Mouse (Mus musculus) induced T-regulatory cell, adult 2 months (primary cell): ENCODE measurements around the gene Myadml2.

Experiments used
- DNase-seq: peaks from one replicate; pipeline ENCODE4 v3.0.0-alpha.2; 2012; ENCODE audit warnings: low read depth

Gene Myadml2

DNA sequence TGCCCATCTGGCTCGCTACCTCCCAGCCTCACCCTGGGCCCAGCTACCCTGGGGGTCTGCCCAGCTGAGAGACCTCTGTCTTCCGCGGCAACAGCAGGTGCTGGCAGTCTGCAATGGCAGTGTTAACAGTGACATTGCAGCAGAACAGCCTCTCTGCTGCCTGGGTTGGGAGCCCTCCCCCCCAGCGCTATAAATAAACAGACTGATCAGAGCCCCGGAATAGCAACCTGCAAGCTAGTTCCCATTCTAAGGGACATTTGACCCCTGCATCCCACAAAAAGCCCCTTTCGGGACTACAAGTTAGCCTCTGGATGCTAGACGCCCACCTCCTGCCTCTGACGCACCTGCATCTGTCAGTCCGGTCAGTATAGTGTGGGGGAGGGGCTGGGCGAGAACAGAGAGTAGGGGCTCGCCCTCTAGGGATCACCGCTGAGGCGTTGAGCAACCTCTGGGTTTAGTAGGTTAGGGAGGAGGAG, at the start of gene Myadml2:
Gene Myadml2 (minus strand): TSS at position 158 of the 476 bp plus-strand sequence.
- no peak for DNase-seq

DNA sequence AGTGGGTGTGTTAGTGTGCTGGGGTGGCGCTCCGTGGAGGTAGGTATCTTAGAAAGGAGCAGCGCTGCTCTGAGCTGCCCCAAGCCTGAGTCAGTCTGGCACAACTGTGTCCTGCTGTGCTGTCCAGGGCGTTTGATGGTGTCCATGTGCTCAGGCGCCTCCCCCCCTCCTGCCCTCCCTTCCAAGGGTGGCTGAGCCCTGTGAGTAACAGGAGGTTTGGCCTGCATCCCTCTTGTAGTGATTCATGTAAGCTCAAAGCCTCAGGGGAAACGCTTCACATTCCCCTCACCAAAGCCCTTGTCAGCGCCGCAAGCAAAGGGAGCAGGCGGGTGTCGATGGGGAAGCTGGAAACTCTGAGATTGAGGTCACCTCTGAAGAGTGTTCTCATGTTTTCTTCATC, 49.8 kb upstream of the Myadml2 start:
- no peak for DNase-seq

DNA sequence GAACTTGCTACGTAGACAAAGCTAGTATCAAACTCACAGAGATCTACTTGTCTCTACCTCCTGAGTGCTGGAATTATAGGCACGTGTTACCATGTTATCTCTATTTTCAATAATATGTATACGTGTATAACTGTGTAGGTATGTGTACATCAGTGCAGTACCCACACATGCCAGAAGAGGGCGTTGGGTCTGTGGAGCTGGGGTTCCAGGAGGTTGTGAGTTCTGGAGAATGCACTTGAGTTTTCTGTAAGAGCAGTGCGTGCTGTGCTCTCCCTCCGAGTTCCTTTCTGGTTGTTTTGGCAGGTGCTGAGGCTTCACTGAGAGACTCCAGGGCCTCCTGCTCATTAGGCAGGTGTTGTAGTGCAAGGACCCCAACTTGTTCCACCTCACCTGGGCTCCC, 48.6 kb upstream of the Myadml2 start:
- DNase-seq, result no peak

DNA sequence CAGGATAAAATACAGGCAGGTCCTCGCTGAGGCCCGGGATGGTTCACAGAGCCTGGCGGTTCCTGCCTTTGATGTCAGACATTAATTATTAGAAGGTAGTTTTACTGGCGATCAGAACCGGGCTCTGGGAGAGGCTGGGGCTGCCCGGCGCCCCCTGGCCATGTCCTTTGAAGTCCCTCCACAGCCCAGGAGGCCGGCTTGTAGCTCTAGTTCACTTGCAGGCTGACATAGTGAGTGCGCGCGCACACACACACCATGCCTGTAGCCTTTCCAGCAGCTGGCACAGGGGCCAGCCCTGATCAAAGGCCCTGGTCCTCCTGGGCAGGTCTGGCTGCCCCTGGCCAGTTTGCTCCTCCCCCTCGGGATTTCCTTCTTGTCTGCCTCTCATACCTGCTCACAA, 47.7 kb upstream of the Myadml2 start:
- no peak for DNase-seq

DNA sequence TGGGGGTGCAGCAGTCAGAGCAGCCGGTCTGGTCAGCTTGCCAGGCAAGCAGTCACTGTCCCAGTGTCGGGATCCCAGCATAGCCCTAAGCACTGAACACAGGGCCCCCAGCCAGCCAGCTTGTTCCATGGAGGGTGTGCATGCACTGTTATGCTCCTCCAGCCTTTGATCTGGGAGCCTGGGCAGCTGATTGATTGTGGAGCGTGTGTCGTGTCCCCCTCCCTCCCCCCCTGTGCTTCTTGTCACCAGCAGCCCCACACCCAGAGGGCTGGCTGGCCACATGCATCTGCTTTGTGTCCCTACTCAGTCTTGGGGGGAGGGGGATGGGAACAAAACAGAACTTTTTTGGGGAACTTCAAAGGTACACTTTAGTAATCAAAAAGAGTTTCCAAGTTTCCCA, 47.2 kb upstream of the Myadml2 start:
- DNase-seq, result no peak

DNA sequence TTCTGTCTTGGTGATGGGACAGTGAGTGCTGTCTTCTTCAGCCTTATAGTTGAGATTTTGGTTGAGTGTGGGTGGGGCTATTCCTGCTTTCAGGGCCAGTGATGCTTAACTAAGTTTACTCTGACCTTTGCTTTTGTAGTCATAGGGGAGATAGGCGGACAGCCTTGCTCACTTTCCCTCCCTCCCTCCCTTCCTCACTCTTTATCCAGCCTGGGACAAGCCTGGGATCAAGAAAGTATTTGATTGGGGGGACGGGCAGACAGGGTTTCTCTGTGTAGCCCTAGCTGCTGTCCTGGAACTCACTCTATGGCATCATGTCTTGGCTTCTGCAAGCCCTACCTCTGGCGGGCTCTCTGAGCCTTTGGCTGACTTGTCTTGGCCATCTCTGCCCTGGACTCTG, 45.5 kb upstream of the Myadml2 start:
- no peak for DNase-seq

DNA sequence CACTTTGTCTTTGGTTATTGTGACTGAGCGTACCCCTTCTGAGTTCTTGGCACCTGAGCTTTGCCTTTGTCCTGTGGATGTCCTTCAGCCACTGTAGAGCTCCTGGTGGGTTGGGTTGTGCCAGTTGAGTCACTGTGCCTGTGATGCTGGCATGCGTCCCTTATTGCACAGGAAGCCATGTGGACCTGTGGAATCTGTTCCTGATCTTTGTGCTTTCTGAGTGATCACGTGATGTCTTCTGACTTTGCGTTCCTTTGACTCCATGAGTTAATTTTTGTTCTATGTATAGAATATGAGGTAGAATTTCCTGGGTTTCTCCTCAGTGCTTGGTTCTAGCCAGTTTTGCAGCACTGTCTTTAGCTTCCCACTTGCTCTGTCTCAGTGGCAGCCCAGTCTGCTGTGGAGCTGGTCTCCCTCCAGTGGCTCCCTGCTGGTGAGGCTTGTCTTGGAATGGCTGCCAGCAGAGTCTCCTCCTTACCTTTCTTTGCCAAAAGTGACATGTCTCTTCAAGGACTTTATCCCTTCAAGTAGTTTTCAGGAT, 44.6 kb upstream of the Myadml2 start:
- DNase-seq, result no peak

DNA sequence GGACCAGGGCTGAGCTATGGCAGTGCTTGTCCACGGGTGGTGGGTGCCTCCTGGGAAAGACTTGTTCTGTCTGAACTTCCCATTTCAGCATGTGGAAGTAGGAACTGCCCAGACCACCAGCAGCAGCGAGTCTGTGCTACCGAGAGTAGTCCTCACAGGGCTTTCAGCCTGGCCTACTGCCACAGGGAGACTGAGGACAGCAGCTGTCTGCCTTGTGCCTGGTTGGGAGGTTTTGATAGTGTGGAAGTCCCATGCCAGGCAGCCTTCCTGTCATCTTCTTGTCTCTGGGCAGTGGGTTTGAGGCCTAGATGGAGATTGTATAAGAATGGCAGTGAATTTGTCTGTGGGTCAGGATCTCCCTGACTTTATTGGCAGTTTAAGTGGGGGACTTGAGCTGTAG, 41.4 kb upstream of the Myadml2 start:
- no peak for DNase-seq

DNA sequence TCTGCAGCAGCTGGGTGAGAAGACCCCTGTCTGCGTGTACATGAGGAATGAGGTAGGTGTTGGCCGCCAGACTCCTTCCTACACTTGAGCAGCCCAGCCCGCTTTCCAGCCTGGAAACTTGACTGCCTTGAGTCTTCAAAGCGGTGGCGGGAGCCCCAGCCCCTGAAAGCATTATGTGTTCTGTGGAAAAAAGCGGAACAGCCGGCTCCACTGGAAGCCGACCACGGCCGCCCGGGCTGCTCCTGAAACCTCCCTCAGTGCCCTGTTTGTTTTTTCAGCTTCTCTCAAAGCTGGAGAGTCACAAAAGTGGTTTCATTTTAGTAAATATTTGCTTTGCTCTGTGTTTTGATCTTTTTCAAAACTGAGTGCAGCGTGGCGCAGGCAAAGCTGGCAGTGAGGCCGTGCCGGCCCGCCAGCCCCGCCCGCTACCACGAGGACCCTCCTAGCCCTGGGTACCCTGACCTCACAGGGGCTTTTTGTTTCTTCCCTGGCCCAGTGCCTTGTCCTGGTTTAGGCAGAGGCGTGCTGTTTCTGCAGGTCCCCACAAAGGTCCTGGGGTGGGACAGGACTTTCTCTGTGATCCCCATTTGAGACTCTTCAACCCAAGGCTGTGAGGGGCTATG, 38.8 kb upstream of the Myadml2 start:
- no peak for DNase-seq

DNA sequence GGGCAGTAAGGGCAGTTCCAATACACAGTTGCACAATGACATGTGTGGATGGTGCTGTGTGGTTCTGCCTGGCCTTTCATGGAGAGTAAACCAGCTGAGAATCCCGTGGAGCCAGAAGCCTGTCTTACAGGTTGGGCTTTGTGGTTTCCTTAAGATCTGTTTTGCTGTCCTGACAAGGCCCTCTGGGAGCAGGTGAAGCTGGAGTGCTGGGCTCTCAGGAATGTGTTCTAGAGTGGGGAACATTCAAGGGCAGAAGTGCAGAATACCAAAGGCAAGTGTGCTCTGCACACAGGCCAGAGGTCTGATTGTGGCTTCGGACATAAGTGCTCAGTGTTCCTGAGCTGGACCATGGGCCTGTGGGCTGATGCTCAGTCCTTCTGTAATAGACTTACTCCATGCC, 36.7 kb upstream of the Myadml2 start:
- DNase-seq, result no peak

DNA sequence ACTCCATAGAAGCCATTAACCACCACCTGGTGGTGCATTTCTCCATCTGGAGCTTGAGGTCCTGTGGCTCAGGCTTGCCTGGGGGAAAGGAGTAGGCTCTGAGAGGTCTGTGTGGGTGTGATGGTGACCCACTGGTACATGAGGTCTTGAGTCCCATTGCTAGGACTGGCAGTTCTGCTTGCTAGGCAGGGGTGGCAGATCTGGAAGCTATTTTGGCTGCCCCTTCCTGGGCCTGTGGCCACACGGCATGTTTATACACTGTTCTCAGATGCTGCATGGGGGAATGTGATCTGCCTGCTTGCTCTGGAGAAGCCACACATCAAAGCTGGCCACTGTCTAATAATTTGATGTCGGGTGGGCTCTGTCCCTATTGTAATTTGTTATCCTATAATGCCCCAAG, 36.1 kb upstream of the Myadml2 start:
- no peak for DNase-seq

DNA sequence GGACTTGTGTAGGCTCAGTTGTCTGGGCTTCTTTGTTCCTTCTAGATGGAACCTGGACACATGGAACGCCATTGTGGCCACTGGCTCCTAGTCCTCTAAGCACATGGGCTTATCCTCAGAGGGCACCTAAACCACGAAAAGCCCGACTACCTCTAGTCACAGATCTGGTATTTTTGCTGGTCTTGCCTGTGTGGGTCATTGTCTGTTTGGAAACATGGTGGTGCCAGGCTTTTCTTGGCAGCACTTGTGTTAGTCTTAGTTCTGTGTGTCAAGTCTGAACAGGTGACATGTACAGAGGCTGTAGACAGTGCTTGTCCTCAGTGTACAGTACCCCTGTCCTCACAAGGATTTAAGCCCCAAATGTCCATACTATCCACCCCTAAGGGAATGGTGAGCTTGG, 35.6 kb upstream of the Myadml2 start:
- DNase-seq, result no peak

DNA sequence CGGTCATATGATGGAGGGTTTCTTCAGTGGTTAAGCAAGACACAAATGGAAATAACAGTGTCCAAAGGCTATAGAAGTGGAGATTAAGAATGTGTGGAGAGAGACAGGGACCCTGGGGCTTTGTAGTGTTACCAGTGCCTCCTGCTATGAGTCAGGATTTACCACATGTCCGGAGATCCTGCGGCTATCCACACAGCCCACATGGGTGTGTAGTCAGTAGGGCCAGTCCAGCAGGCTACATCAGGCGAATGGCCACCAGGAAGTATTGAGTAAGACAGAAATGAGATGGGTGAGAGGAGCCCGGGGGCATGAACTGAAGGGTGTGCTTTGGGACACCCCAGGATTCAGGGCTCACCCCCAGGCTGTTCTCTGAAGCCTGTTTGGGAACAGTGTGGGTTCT, 34.7 kb upstream of the Myadml2 start:
- no peak for DNase-seq

DNA sequence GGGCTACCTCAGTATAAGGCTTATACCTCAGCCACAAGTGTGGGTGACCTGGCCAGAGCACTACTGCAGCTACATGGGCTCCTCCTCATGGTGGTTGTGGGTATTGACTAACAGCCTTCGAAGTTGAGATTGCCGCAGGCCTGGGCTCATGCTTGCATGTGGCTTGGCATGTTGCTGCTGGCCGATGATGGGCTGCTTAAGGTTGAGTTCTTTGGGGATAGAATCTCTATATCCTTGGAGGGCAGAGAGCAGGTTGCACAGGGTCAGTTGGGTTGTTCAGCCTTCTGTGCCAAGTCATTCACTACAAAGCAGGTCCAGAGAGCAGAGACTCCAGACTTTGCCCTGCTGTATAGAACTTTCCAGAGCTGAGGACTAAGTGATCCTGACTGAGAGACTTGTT, 32.0 kb upstream of the Myadml2 start:
- peak; percentile 61 for DNase-seq

DNA sequence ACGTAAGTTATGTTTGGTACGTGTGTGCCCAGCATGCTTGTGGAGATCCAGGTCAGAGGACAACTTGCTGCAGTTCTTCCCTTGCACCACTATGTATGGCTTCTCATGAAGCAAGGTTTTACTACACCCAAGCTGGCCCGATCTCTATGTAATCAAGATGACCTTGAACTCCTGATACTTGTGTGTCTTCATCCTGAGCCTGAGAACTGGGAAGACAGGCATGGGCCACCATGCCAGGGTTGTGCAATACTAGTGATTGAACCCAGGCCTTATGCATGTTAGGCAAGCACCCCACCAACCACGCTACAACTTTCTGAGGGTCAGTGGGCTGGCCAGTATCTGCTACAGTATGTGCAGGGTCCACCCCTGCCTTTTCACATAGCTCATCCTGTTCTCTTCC, 29.0 kb upstream of the Myadml2 start:
- DNase-seq, result no peak

DNA sequence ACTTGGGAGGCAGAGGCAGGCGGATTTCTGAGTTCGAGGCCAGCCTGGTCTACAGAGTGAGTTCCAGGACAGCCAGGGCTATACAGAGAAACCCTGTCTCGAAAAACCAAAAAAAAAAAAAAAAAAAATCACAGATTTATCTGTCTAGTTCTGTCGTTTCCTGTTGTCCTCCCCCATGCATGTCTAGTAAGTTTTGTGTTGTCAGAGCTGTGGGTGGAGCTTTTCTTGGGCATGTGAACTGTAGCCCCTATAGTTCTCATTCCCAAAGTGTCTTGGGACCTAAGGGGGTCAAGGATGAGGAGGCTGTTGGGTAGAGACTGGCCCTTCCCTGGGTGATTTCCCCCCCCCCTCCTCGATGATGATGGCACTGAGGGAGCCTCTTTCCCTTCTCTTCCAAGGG, 27.9 kb upstream of the Myadml2 start:
- peak; percentile 57 for DNase-seq

DNA sequence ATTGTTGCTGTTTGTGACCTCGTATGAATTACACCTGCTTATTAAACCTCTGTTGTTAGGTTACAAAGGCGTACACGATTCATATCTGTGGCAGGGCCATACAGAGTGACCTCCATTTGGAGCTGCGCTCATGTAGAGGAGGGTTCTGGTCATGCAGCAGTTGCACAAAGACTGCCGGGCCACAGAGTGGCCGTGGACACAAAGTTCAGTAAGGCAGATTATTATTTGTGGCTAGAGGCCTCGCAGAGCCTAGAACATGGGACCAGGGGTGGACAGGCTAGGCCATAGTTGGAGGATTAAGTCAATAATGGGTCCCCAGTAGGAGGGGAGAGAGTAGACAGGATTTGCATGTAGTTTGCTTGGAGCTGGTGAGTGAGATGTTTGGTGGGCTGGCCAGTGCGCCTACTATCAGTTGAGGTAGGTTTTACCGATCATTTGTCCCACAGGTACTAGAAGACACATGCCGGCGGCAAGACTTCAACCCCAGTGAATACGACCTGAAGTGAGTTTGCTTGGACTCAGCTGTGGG, 25.7 kb upstream of the Myadml2 start:
- DNase-seq, result no peak

DNA sequence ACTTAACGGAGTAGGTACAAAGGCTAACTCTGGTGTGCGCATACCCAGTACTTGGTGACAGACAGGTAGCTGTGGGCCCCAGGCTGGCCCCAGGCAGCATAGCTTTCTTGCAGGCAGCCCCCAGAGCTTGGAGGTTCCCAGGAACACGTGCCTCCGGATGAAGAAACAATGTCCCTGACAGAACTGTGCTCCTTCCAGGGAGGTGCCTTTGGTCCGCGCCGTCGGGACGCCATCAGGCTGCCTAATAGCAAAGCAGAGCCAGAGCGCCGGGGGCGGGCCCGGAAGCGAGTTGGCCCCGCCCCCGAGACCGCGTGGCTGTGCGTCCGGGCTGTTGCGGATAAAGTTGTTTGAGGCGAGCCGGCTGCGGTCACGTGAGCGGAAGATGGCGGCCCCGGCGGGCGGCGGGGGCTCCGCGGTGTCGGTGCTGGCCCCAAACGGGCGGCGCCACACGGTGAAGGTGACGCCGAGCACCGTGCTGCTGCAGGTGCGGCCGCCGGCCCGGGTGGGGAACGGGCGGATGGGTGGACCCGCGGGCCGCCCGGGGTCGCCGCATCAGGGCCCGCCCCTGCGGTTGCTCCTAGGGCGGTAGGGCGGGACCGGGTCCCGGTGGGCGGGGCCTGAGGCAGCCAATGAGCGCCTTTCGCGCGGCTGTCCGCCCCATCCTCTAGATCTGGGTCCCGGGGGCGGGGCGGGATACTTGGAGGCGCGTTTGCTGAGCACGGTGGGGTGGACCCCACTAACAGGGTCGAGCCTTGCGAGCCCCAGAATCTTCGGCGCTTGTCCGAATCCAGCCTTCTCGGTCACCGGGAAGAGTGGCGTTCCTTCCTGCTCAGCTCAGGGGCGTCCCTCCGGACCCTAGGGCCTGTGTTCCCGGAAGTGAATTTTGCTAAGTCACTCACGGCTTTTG, 25.0 kb upstream of the Myadml2 start, which contains the start of gene Aspscr1:
Gene Aspscr1 (plus strand): TSS at position 287 of the 907 bp plus-strand sequence.
- peak; percentile 98 for DNase-seq

DNA sequence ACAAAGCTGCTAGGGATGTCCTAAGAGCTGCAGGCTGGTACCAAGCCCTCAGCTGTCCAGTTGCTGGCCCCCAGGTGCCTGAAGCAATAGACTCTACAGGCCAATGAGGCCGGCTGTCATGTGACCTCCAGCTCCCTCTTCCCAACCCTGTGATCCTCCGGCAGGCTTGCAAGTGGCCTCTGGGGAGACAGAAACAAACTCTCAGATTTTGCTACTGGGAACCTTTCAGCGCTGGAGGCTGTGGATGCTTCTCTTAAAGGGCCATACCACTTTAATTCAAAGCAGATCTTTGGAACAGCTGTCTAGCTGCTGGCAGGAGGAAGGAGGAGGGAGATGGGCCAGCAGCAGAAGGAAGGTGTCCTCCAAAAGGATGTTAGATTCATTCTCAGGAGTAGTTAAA, 18.7 kb upstream of the Myadml2 start:
- no peak for DNase-seq

DNA sequence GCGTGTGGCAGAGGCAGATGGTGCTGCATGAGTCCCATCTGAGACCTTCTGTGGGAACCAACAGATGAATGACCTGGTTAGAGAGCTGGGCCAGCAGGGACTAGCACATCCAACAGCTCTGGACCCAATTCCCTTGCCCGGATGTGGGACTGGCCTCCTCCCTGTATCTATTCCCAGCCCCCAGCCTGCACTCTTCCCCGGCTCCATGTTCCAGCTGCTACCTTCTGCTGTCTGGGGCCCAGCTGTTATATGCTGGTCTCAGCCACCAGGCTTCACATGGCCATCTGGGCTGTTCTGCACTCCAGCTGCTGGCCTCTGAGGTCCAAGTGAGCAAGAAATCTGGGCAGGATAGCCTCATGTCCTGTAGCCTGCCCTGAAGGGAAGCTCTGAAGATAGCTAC, 17.4 kb upstream of the Myadml2 start:
- DNase-seq, result no peak

DNA sequence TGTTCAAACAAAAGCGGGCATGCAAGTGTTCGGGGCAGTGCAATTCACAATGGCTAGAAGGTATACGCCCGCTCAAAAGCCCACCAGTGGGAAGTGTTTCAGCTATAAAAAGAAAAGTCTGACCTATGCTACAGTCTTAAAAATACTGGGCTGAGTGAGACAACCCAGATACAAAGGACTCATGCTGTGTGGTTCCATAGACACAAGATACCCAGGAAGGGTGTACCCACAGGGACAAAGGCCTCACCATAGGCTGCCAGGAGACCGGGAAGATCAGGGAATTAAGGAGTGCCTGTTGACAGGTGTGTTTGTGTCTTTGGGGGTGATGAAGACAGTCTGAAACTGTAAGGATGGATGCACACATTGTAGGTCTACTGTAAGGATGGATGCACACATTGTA, 15.8 kb upstream of the Myadml2 start:
- no peak for DNase-seq

DNA sequence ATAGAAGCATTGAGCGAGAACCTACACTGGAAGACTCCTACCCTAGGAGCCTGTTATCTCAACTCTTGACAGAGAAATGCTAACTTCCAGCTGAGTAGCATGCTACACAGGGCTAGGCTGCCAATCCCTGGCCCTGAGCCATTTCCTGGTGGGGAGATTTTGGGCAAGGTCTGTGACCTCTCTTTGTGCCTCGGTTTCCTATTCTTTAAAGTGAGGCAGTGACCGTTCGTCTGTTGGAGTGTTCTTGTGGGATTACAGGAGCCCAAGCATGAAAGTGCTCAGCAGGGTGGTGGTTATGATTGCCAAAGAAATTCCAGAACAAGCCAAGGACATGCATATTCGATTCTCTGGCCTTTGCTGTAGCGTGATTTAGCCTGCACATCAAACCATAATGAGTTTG, 14.8 kb upstream of the Myadml2 start:
- DNase-seq, result no peak

DNA sequence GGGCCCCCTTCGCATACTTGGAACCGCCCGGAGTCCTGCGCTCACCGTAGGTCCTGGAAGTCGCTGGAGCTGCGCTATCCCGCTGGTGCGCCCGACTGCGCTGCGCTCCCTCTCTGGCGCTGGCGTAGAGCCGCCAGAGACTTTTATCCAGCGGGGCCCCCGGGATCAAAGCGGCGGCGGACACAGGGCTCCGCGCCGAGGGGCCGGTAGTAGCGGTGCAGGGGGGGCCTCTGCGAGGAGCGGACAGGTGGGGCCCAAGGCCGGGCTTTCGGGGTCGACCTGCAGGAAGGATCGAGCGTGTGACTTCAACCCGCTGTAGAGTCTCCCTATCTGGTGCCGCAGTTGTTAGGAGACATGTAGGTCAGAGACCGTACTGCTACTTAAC, 13.1 kb upstream of the Myadml2 start, which contains the start of gene Notum:
Gene Notum (minus strand): TSS at position 100 of the 385 bp plus-strand sequence.
- DNase-seq, result no peak
